Mouse (Mus musculus): Measurements from ENCODE around the gene Ftl1.

Gene Ftl1

DNA sequence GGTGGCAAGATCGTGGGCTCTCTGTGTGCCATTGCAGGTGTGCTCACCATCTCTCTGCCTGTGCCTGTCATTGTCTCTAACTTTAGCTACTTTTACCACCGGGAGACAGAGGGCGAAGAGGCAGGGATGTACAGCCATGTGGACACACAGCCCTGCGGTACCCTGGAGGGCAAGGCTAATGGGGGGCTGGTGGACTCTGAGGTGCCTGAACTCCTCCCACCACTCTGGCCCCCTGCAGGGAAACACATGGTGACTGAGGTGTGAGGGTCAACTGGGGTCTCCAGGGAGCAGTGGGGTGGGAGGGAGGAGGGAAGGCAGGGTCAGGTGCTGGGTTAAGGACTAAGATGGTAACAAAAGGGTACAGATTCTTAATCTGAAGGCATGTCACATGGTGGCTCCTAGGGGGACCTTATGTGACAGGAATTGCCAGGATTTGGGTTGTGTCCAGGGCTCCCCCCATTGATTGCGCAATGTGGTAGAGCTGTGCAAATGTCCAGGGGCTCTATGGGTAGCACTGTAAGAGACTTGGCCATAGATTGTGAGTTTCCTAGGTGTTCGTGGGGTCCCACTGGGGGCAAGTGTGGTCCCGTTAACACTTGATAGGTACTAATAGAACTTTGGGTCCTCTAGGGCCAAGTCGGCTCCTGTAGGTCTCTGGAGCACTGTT is 50.1 kb downstream of the Ftl1 start:
- DNase-seq = no peak

- no peak for DNase-seq
Measured at GRCm38 (mm10) chr7:45408949-45409348, 50.7 kb downstream of the Ftl1 start.

GRCm38 (mm10) chr7:45408351-45408750 is 51.3 kb downstream of the Ftl1 start:
- no peak for DNase-seq

All from kidney, adult 11 months (tissue).